Mouse (Mus musculus): ENCODE results near the gene Pcdh15. TPM values are rescaled to one million over a fixed set of nuclear protein-coding genes. Genes with fewer than 3 reads are reported as not detected.

The Pcdh15 gene
- polyA plus RNA-seq, 1 experiment from 2014 or later, result 2.9 TPM

GRCm38 (mm10) chr10:73953362-73953761, 854.2 kb downstream of the Pcdh15 start:
- Histone ChIP-seq H3K9me3 (replicated peaks) (no peaks in the 10 kb centered on the region), H3K4me1 (no peaks in the 10 kb centered on the region), H3K4me2 (replicated peaks) (no peak overlapping the region), H3K27ac (replicated peaks) (no peak overlapping the region), H3K36me3 (no peaks in the 10 kb centered on the region), H3K9ac (no peak overlapping the region), H3K27me3 (no peaks in the 10 kb centered on the region), H3K4me3 (replicated peaks) (no peak overlapping the region)
- no peak for ATAC-seq (ENCODE audit: insufficient number of reproducible peaks, low FRiP score, low TSS enrichment, low read depth)
- WGBS, result 80% methylated on average over 4 of the region's 4 CpGs

GRCm38 (mm10) chr10:73984057-73984456, 884.9 kb downstream of the Pcdh15 start:
- H3K27me3 ChIP-seq, result no peaks in the 10 kb centered on the region
- H3K9ac ChIP-seq, result no peak overlapping the region
- no peaks in the 10 kb centered on the region for H3K4me1 ChIP-seq
- H3K36me3 ChIP-seq, result no peaks in the 10 kb centered on the region
- H3K27ac ChIP-seq (replicated peaks), result no peak overlapping the region
- WGBS, result 66% methylated on average over 5 of the region's 5 CpGs
- H3K9me3 ChIP-seq (replicated peaks), result no peaks in the 10 kb centered on the region
- ATAC-seq (ENCODE audit: insufficient number of reproducible peaks, low FRiP score, low TSS enrichment, low read depth), result no peak
- no peak overlapping the region for H3K4me3 ChIP-seq (replicated peaks)
- H3K4me2 ChIP-seq (replicated peaks), result no peak overlapping the region

GRCm38 (mm10) chr10:74008836-74009235, 909.7 kb downstream of the Pcdh15 start:
- WGBS, result 27% methylated on average over 1 of the region's 1 CpGs
- H3K27ac ChIP-seq (replicated peaks), result no peak overlapping the region
- no peak overlapping the region for H3K4me2 ChIP-seq (replicated peaks)
- no peaks in the 10 kb centered on the region for H3K9me3 ChIP-seq (replicated peaks)
- H3K9ac ChIP-seq, result no peak overlapping the region
- ATAC-seq (ENCODE audit: insufficient number of reproducible peaks, low FRiP score, low TSS enrichment, low read depth), result no peak
- H3K4me1 ChIP-seq, result no peaks in the 10 kb centered on the region
- H3K36me3 ChIP-seq, result no peaks in the 10 kb centered on the region
- H3K27me3 ChIP-seq, result no peaks in the 10 kb centered on the region
- no peak overlapping the region for H3K4me3 ChIP-seq (replicated peaks)

- no peak overlapping the region for H3K27ac ChIP-seq (replicated peaks)
- H3K27me3 ChIP-seq, result no peaks in the 10 kb centered on the region
- no peak overlapping the region for H3K4me3 ChIP-seq (replicated peaks)
- H3K36me3 ChIP-seq, result no peaks in the 10 kb centered on the region
- H3K9ac ChIP-seq, result no peak overlapping the region
- 82% methylated on average over 1 of the region's 1 CpGs for WGBS
- H3K4me1 ChIP-seq, result no peaks in the 10 kb centered on the region
- H3K9me3 ChIP-seq (replicated peaks), result no peaks in the 10 kb centered on the region
- no peak overlapping the region for H3K4me2 ChIP-seq (replicated peaks)
- ATAC-seq (ENCODE audit: insufficient number of reproducible peaks, low FRiP score, low TSS enrichment, low read depth), result no peak
Measured at GRCm38 (mm10) chr10:74023091-74023490, 923.9 kb downstream of the Pcdh15 start.

- H3K9ac ChIP-seq, result no peak overlapping the region
- no peak overlapping the region for H3K4me3 ChIP-seq (replicated peaks)
- H3K27ac ChIP-seq (replicated peaks), result no peak overlapping the region
- H3K9me3 ChIP-seq (replicated peaks), result no peaks in the 10 kb centered on the region
- H3K27me3 ChIP-seq, result no peaks in the 10 kb centered on the region
- ATAC-seq (ENCODE audit: insufficient number of reproducible peaks, low FRiP score, low TSS enrichment, low read depth), result no peak
- H3K36me3 ChIP-seq, result no peaks in the 10 kb centered on the region
- no peak overlapping the region for H3K4me2 ChIP-seq (replicated peaks)
- 43% methylated on average over 9 of the region's 9 CpGs for WGBS
- H3K4me1 ChIP-seq, result no peaks in the 10 kb centered on the region
Measured at GRCm38 (mm10) chr10:74053059-74053458, 953.9 kb downstream of the Pcdh15 start.

GRCm38 (mm10) chr10:74086653-74087052, 987.5 kb downstream of the Pcdh15 start:
- ATAC-seq (ENCODE audit: insufficient number of reproducible peaks, low FRiP score, low TSS enrichment, low read depth), result no peak
- WGBS, result 69% methylated on average over 4 of the region's 4 CpGs
- Histone ChIP-seq H3K4me1 (no peaks in the 10 kb centered on the region), H3K27me3 (no peaks in the 10 kb centered on the region), H3K4me3 (replicated peaks) (no peak overlapping the region), H3K27ac (replicated peaks) (no peak overlapping the region), H3K9me3 (replicated peaks) (no peaks in the 10 kb centered on the region), H3K4me2 (replicated peaks) (no peak overlapping the region), H3K36me3 (no peaks in the 10 kb centered on the region), H3K9ac (no peak overlapping the region)

- no peak overlapping the region for H3K27ac ChIP-seq (replicated peaks)
- H3K9me3 ChIP-seq (replicated peaks), result no peaks in the 10 kb centered on the region
- H3K4me1 ChIP-seq, result no peaks in the 10 kb centered on the region
- 86% methylated on average over 1 of the region's 1 CpGs for WGBS
- H3K9ac ChIP-seq, result no peak overlapping the region
- no peaks in the 10 kb centered on the region for H3K36me3 ChIP-seq
- ATAC-seq (ENCODE audit: insufficient number of reproducible peaks, low FRiP score, low TSS enrichment, low read depth), result no peak
- no peaks in the 10 kb centered on the region for H3K27me3 ChIP-seq
- no peak overlapping the region for H3K4me2 ChIP-seq (replicated peaks)
- H3K4me3 ChIP-seq (replicated peaks), result no peak overlapping the region
Measured at GRCm38 (mm10) chr10:74098296-74098695, 999.2 kb downstream of the Pcdh15 start.

- ATAC-seq (ENCODE audit: insufficient number of reproducible peaks, low FRiP score, low TSS enrichment, low read depth), result no peak
- no peak overlapping the region for H3K4me3 ChIP-seq (replicated peaks)
- H3K9ac ChIP-seq, result no peak overlapping the region
- no peaks in the 10 kb centered on the region for H3K27me3 ChIP-seq
- H3K36me3 ChIP-seq, result no peaks in the 10 kb centered on the region
- no peak overlapping the region for H3K4me2 ChIP-seq (replicated peaks)
- no peak overlapping the region for H3K27ac ChIP-seq (replicated peaks)
- 60% methylated on average over 1 of the region's 1 CpGs for WGBS
- H3K4me1 ChIP-seq, result no peaks in the 10 kb centered on the region
- no peaks in the 10 kb centered on the region for H3K9me3 ChIP-seq (replicated peaks)
Measured at GRCm38 (mm10) chr10:74114107-74114506, 1015.0 kb downstream of the Pcdh15 start.

- H3K27ac ChIP-seq (replicated peaks), result no peak overlapping the region
- no peaks in the 10 kb centered on the region for H3K9me3 ChIP-seq (replicated peaks)
- 53% methylated on average over 1 of the region's 1 CpGs for WGBS
- no peak overlapping the region for H3K4me3 ChIP-seq (replicated peaks)
- H3K4me2 ChIP-seq (replicated peaks), result no peak overlapping the region
- no peaks in the 10 kb centered on the region for H3K27me3 ChIP-seq
- no peak overlapping the region for H3K9ac ChIP-seq
- ATAC-seq (ENCODE audit: insufficient number of reproducible peaks, low FRiP score, low TSS enrichment, low read depth), result no peak
- H3K4me1 ChIP-seq, result no peaks in the 10 kb centered on the region
- no peaks in the 10 kb centered on the region for H3K36me3 ChIP-seq
Measured at GRCm38 (mm10) chr10:74116817-74117216, 1017.7 kb downstream of the Pcdh15 start.

- Histone ChIP-seq H3K27me3 (no peaks in the 10 kb centered on the region), H3K4me3 (replicated peaks) (no peak overlapping the region), H3K36me3 (no peaks in the 10 kb centered on the region), H3K9ac (no peak overlapping the region), H3K4me2 (replicated peaks) (no peak overlapping the region), H3K9me3 (replicated peaks) (no peaks in the 10 kb centered on the region), H3K27ac (replicated peaks) (no peak overlapping the region), H3K4me1 (no peaks in the 10 kb centered on the region)
- ATAC-seq (ENCODE audit: insufficient number of reproducible peaks, low FRiP score, low TSS enrichment, low read depth), result no peak
- WGBS, result 86% methylated on average over 4 of the region's 4 CpGs
Measured at GRCm38 (mm10) chr10:74123421-74123820, 1024.3 kb downstream of the Pcdh15 start.

- H3K9me3 ChIP-seq (replicated peaks), result no peaks in the 10 kb centered on the region
- H3K27ac ChIP-seq (replicated peaks), result no peak overlapping the region
- no peak for ATAC-seq (ENCODE audit: insufficient number of reproducible peaks, low FRiP score, low TSS enrichment, low read depth)
- 79% methylated on average over 3 of the region's 3 CpGs for WGBS
- no peak overlapping the region for H3K4me2 ChIP-seq (replicated peaks)
- H3K4me3 ChIP-seq (replicated peaks), result no peak overlapping the region
- no peaks in the 10 kb centered on the region for H3K27me3 ChIP-seq
- H3K4me1 ChIP-seq, result no peaks in the 10 kb centered on the region
- H3K9ac ChIP-seq, result no peak overlapping the region
- no peaks in the 10 kb centered on the region for H3K36me3 ChIP-seq
Measured at GRCm38 (mm10) chr10:74129192-74129591, 1030.0 kb downstream of the Pcdh15 start.

- Histone ChIP-seq H3K27me3 (no peaks in the 10 kb centered on the region), H3K27ac (replicated peaks) (no peak overlapping the region), H3K9ac (no peak overlapping the region), H3K9me3 (replicated peaks) (no peaks in the 10 kb centered on the region), H3K4me1 (no peaks in the 10 kb centered on the region), H3K36me3 (no peaks in the 10 kb centered on the region), H3K4me2 (replicated peaks) (no peak overlapping the region), H3K4me3 (replicated peaks) (no peak overlapping the region)
- ATAC-seq (ENCODE audit: insufficient number of reproducible peaks, low FRiP score, low TSS enrichment, low read depth), result no peak
Measured at GRCm38 (mm10) chr10:74129665-74130064, 1030.5 kb downstream of the Pcdh15 start.

Data from embryonic facial prominence, embryonic 15.5 days (tissue).